Mouse (Mus musculus): ENCODE data around the gene Utrn.

GRCm38 (mm10) chr10:12583473-12583872 is 285.7 kb downstream of the Utrn start:
- TF ChIP-seq POLR2A (IDR thresholded peaks at IDR 0.05; ENCODE audit: borderline replicate concordance, extremely low read depth, insufficient read depth, insufficient read length, poor library complexity, severe bottlenecking) (no peak), CTCF (IDR thresholded peaks at IDR 0.05; ENCODE audit: borderline replicate concordance, extremely low read depth, insufficient read depth, insufficient read length) (peak; percentile 33; the same call in 1 of the 2 replicates)
